Mouse (Mus musculus): ENCODE results near the gene Ect2. TPM values are rescaled to one million over a fixed set of nuclear protein-coding genes. Genes with fewer than 3 reads are reported as not detected.

Ect2 gene
- polyA plus RNA-seq, 2 experiments = 21.4 to 33.8 TPM

- no peak overlapping the region for H3K4me2 ChIP-seq (replicated peaks; ENCODE audit: low read depth, low read length, severe bottlenecking)
- H3K4me3 ChIP-seq (replicated peaks; ENCODE audit: low read length) = no peak overlapping the region
- no peaks in the 10 kb centered on the region for H3K36me3 ChIP-seq (ENCODE audit: control insufficient read depth, insufficient read depth, low read length)
- DNase-seq (ENCODE audit: low spot score) = no peak
- H3K27ac ChIP-seq (replicated peaks; ENCODE audit: low read depth, low read length) = no peak overlapping the region
- no peaks in the 10 kb centered on the region for H3K4me1 ChIP-seq (ENCODE audit: control insufficient read depth, insufficient read depth, low read length)
- WGBS = 90% methylated on average over 8 of the region's 8 CpGs
- no peaks in the 10 kb centered on the region for H3K27me3 ChIP-seq (ENCODE audit: control insufficient read depth, insufficient read depth, low read length)
- no peak for ATAC-seq (ENCODE audit: low FRiP score, low read depth)
- H3K9ac ChIP-seq (ENCODE audit: low read depth, low read length, severe bottlenecking) = no peak overlapping the region
- no peak for TF ChIP-seq POLR2A (IDR thresholded peaks at IDR 0.05; ENCODE audit: borderline replicate concordance, extremely low read depth, insufficient read depth, insufficient read length)
- no peaks in the 10 kb centered on the region for H3K9me3 ChIP-seq (ENCODE audit: control insufficient read depth, low read length)
These were observed 42.0 kb upstream of the Ect2 start for GRCm38 (mm10) chr3:27195573-27196227.

- no peaks in the 10 kb centered on the region for H3K27me3 ChIP-seq (ENCODE audit: control insufficient read depth, insufficient read depth, low read length)
These were observed 41.5 kb upstream of the Ect2 start for GRCm38 (mm10) chr3:27195153-27195552.

GRCm38 (mm10) chr3:27193844-27194317, 40.2 kb upstream of the Ect2 start:
- 42% methylated on average over 6 of the region's 6 CpGs for WGBS
- H3K9ac ChIP-seq (ENCODE audit: low read depth, low read length, severe bottlenecking) = no peak overlapping the region
- no peaks in the 10 kb centered on the region for H3K36me3 ChIP-seq (ENCODE audit: control insufficient read depth, insufficient read depth, low read length)
- H3K27ac ChIP-seq (replicated peaks; ENCODE audit: low read depth, low read length) = no peak overlapping the region
- H3K9me3 ChIP-seq (ENCODE audit: control insufficient read depth, low read length) = no peaks in the 10 kb centered on the region
- no peak for DNase-seq (ENCODE audit: low spot score)
- no peak for TF ChIP-seq POLR2A (IDR thresholded peaks at IDR 0.05; ENCODE audit: borderline replicate concordance, extremely low read depth, insufficient read depth, insufficient read length)
- ATAC-seq (ENCODE audit: low FRiP score, low read depth) = no peak
- no peaks in the 10 kb centered on the region for H3K4me1 ChIP-seq (ENCODE audit: control insufficient read depth, insufficient read depth, low read length)
- no peaks in the 10 kb centered on the region for H3K27me3 ChIP-seq (ENCODE audit: control insufficient read depth, insufficient read depth, low read length)
- H3K4me2 ChIP-seq (replicated peaks; ENCODE audit: low read depth, low read length, severe bottlenecking) = no peak overlapping the region
- H3K4me3 ChIP-seq (replicated peaks; ENCODE audit: low read length) = no peak overlapping the region

More at GRCm38 (mm10) chr3:27195153-27195552, 41.5 kb upstream of the Ect2 start:
- Histone ChIP-seq H3K4me2 (replicated peaks; ENCODE audit: low read depth, low read length, severe bottlenecking) (no peak overlapping the region), H3K9ac (ENCODE audit: low read depth, low read length, severe bottlenecking) (no peak overlapping the region), H3K4me1 (ENCODE audit: control insufficient read depth, insufficient read depth, low read length) (no peaks in the 10 kb centered on the region), H3K9me3 (ENCODE audit: control insufficient read depth, low read length) (no peaks in the 10 kb centered on the region), H3K36me3 (ENCODE audit: control insufficient read depth, insufficient read depth, low read length) (no peaks in the 10 kb centered on the region), H3K4me3 (replicated peaks; ENCODE audit: low read length) (no peak overlapping the region), H3K27ac (replicated peaks; ENCODE audit: low read depth, low read length) (no peak overlapping the region)
- 79% methylated on average over 4 of the region's 4 CpGs for WGBS
- TF ChIP-seq POLR2A (IDR thresholded peaks at IDR 0.05; ENCODE audit: borderline replicate concordance, extremely low read depth, insufficient read depth, insufficient read length) = no peak
- no peak for ATAC-seq (ENCODE audit: low FRiP score, low read depth)
- no peak for DNase-seq (ENCODE audit: low spot score)

- no peak overlapping the region for H3K27ac ChIP-seq (replicated peaks; ENCODE audit: low read depth, low read length)
- no peaks in the 10 kb centered on the region for H3K27me3 ChIP-seq (ENCODE audit: control insufficient read depth, insufficient read depth, low read length)
- no peak for DNase-seq (ENCODE audit: low spot score)
- H3K36me3 ChIP-seq (ENCODE audit: control insufficient read depth, insufficient read depth, low read length) = no peaks in the 10 kb centered on the region
- ATAC-seq (ENCODE audit: low FRiP score, low read depth) = no peak
- no peak overlapping the region for H3K9ac ChIP-seq (ENCODE audit: low read depth, low read length, severe bottlenecking)
- no peaks in the 10 kb centered on the region for H3K9me3 ChIP-seq (ENCODE audit: control insufficient read depth, low read length)
- TF ChIP-seq POLR2A (IDR thresholded peaks at IDR 0.05; ENCODE audit: borderline replicate concordance, extremely low read depth, insufficient read depth, insufficient read length) = no peak
- no peaks in the 10 kb centered on the region for H3K4me1 ChIP-seq (ENCODE audit: control insufficient read depth, insufficient read depth, low read length)
- WGBS = 87% methylated on average over 6 of the region's 6 CpGs
- H3K4me3 ChIP-seq (replicated peaks; ENCODE audit: low read length) = no peak overlapping the region
- H3K4me2 ChIP-seq (replicated peaks; ENCODE audit: low read depth, low read length, severe bottlenecking) = no peak overlapping the region
These were observed 38.2 kb upstream of the Ect2 start for GRCm38 (mm10) chr3:27191856-27192255.

- no peak overlapping the region for H3K9ac ChIP-seq (ENCODE audit: low read depth, low read length, severe bottlenecking)
- H3K9me3 ChIP-seq (ENCODE audit: control insufficient read depth, low read length) = no peaks in the 10 kb centered on the region
- no peaks in the 10 kb centered on the region for H3K4me1 ChIP-seq (ENCODE audit: control insufficient read depth, insufficient read depth, low read length)
- no peaks in the 10 kb centered on the region for H3K27me3 ChIP-seq (ENCODE audit: control insufficient read depth, insufficient read depth, low read length)
- DNase-seq (ENCODE audit: low spot score) (no peak), ATAC-seq (ENCODE audit: low FRiP score, low read depth) (no peak)
- WGBS = 93% methylated on average over 4 of the region's 4 CpGs
- H3K36me3 ChIP-seq (ENCODE audit: control insufficient read depth, insufficient read depth, low read length) = no peaks in the 10 kb centered on the region
- no peak for TF ChIP-seq POLR2A (IDR thresholded peaks at IDR 0.05; ENCODE audit: borderline replicate concordance, extremely low read depth, insufficient read depth, insufficient read length)
- no peak overlapping the region for H3K4me2 ChIP-seq (replicated peaks; ENCODE audit: low read depth, low read length, severe bottlenecking)
- H3K27ac ChIP-seq (replicated peaks; ENCODE audit: low read depth, low read length) = no peak overlapping the region
- H3K4me3 ChIP-seq (replicated peaks; ENCODE audit: low read length) = no peak overlapping the region
These were observed 37.2 kb upstream of the Ect2 start for GRCm38 (mm10) chr3:27190865-27191264.

All from limb, embryonic 14.5 days (tissue).